Mouse (Mus musculus) cortical plate, adult 2 months (tissue): ENCODE measurements around the gene Tceal1.

ENCODE experiments used
- CTCF ChIP-seq: fragments of 200-500 bp; IDR thresholded peaks from 2 replicates; pipeline ENCODE4 v1.5.1; 2011; ENCODE audit warnings: mild to moderate bottlenecking, control low read depth, low read length; ENCODE audit not compliant: insufficient read depth; ENCODE audit errors: extremely low read depth
- POLR2A ChIP-seq: fragments of 200-500 bp; IDR thresholded peaks from 2 replicates; pipeline ENCODE4 v1.6.1; 2011; ENCODE audit warnings: mild to moderate bottlenecking, low read length, control low read depth; ENCODE audit not compliant: insufficient read depth; ENCODE audit errors: extremely low read depth

DNA sequence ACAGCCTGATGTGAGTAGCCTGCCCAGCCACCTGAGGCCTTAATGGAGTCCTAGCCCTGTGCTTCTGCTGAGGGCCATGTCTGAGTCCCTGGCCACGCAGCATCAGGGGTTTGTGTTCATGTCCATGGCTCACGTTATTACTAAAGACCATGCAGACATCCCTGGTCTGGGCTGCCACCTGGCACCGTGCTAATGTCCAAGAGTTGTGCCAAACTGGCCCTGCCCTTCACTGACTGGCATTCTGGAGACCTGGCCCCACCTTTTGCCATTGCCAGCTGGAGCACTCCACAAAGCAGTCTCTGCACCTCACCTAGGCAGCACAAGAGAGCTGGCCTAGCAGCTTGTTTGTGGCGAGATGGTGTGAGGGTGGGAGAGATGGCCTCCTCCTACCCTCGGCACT is 14.6 kb upstream of the Tceal1 start:
- TF ChIP-seq CTCF: no peak
- TF ChIP-seq POLR2A: no peak
